Mouse (Mus musculus): ENCODE measurements around the gene Stpg3.

The Stpg3 gene

DNA sequence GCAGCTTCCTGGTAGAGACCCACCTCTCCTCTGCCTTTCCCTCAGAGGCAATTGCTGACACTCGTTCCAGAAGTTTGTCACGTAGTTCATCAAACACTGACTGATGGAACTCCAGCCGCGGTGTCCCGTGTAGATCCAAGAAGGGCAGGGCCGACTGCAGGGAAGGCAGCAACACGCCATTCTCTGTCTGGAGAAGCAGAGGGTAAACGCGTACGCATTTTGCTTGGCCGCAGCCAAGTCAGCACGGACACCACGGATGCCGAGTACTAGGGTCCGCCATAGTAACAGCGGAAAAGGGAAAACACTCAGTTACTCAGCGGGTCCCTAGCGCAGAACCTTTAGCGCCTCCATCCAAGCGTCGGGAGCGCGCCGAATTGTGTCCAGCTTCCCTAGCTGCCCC lies 3.8 kb downstream of the Stpg3 start:
- no peak for DNase-seq (ENCODE audit: low read depth in 1 of 2, low spot score in 2 of 2)

DNA sequence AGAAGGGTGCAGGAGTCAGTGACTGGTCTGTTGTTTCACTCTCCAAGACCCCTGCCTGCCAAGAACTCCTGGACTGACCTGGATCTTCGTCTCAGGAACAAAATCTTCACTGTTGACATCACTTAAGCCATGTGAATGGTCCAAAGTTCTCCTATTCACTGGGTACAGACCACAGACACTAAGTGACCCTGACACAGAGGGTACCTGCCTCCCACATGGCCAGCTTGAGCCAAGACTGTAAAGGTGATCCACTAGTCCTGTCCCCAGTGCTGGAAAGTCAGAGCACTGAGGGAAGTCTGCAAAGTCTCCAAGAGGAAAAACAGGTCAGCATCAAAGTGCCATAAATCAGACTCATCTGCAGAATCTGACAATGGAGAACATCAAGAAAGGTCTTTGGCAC lies 6.8 kb downstream of the Stpg3 start:
- no peak for DNase-seq (ENCODE audit: low read depth in 1 of 2, low spot score in 2 of 2)

DNA sequence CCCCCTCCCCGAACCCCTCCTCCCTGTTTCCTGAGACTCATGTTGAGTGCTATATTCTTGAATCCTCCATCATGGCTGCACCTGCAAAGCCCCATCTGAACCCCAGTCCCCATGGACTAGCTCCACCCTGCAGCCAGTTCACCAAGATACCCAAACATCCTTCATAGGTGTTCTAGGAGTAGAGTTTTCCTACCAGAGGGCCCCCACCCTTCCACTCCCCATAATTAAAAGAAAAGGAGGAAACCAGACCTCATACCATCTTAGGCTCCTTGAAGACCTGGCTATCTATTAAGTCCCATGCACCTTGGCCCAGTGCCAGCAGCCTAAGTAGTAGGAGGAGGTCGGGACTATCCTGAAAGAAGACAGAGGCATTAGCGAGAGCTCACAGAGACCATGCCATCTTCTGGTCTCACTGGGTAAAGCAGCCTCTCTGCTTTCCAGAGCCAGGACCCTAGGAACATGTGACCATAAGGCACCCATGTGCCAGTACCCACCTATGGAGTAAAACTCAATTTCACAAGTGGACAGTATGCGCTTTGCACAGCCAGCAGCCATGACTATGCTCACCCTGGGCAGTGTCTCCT lies 10.7 kb downstream of the Stpg3 start:
- no peak for DNase-seq (ENCODE audit: low read depth in 1 of 2, low spot score in 2 of 2)

DNA sequence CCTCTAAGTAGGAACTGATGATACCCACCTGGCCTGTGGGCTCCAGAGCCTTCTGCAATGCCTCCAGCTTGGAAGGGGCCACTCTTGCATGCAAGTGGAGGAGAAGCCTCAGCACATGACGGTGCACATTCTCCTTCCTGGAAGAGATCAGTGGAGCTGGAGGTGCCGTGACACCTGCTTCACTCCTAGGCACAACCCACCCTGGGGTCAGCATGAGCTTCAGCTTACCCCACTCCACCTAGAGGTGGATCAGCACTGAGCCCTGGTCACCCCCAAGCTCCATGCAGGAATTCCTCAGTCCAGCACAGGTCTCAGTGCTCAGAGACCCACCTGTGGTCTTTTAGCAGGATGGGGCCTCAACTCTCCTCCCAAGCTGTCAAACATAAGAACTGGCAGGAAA lies 13.8 kb downstream of the Stpg3 start:
- no peak for DNase-seq (ENCODE audit: low read depth in 1 of 2, low spot score in 2 of 2)

DNA sequence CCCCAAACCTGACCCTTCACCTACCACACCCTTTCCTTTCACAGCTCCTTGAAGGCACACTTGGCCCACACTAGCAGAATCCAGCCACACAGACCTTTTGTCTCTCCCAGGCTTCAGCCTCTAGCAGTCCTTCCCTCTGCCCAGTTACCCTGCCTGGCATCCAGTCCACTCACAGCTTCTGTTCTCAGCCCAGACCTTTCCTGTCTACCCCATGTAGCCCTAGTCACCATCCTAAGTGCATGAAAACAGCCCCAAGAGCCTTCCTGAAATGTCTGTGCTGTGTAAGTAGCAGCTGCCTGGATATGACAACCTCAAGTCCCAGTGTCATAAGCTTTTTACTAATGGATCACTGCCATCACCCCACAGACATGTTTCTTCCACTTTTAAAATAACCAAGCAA lies 16.5 kb downstream of the Stpg3 start:
- DNase-seq (ENCODE audit: low read depth in 1 of 2, low spot score in 2 of 2) = no peak

DNA sequence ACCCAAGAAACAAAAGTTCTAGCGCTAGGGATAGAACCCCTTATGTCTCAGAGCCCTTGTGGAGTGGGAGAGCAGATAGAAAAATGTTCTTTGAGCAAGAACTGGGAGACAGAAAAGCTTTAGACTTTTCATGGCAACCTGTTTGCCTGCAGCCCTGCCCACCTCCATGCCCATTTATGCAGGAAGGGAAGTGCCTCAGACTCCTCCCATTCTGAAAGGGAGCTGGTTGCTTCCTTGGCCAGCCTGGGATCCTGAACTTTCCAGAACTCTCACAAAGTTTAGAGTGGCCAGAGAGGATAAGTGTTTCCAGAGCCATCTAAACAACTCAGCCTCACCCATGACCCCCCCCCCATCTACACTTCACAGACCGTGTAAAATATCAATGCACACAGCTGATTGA lies 17.2 kb downstream of the Stpg3 start:
- DNase-seq (ENCODE audit: low read depth in 1 of 2, low spot score in 2 of 2) = no peak

DNA sequence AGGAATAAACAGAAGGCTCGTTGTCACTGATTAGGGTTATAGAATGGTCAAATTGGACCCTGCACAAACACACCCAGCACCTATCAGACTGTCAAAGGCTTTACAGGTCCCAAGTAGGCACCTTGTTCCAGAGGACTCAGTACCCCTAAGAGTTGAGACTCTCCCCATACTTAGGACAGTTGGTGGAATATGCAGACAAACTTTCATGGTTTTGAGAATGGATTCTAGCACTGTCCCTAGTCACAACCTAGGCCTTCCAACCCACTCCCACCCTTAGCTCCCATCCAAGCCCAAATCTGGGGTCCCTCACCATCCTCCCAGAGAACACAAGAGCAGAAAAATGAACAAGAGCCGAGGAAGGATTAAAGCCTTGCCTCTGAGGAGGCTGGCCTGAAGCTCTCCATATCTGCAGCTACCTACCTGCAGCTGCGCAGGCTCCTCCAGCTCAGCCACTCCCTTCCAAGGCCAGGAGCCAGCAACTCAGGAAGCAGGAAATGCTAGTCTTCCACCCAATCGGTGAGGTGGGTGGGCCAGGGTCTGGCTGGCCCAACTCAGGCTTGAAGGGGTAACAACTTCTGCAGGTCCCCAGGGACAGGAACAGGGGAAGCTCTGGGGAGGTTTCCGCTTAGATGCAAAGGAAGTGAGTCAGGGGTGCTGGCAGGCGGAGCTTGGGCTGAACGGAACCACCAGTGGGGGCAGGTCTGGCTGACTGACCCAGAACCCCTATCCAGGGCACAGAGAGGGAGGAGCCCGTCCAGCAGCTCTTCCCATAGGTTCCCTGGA lies 18.1 kb downstream of the Stpg3 start, which contains the start of gene Tor4a:
Tor4a (minus strand) TSS at position 715 of the 783 bp plus-strand sequence.
- peak in 1 of 2 experiments; percentile 49 for DNase-seq (ENCODE audit: low read depth in 1 of 2, low spot score in 2 of 2)

DNA sequence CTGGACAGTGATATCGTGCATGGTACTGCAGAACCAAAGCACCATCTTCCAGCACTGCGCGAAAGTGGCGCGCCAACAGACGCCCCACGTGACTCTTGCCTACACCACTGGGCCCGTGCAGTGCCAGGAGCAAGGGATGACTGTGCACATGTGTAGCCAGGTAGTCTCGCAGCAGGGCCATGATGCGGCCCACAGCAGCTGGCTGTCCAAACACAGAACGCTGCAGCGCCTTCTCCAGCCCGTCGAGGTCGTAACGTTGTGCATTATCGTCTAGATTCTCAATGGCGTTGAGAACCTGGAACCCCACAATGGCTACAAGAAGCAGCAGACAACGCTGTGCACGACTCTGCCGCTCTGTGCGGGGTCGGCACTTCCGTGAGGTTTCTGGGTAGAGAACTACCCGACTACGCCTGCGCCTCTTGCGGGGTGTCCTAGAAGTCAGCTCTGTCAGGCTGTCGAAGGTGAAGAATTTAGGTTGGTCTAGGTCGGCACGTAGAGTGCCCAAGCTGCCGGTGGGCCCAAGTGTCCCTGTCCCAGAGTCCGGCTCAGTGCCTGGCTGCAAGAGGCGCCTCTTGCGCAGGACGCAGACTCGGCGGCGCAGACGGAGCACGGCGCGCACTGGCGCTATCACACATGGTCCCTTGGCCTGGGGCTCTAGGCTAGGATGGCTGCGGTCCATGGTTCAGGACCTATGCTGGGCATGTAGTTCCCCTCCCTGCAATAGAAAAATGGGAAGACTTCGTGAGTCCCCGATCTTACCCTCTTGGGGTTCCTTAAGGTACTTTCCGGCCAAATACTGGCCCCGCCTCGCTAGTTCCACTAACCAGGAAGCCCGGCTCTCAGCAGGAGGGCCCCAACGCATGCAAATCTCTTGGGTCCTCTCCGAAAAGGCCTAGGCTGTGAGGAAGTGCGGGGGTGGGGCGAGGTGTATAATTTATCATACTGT lies 19.0 kb downstream of the Stpg3 start:
- DNase-seq (ENCODE audit: low read depth in 1 of 2, low spot score in 2 of 2) = peak in 1 of 2 experiments; percentile 64

DNA sequence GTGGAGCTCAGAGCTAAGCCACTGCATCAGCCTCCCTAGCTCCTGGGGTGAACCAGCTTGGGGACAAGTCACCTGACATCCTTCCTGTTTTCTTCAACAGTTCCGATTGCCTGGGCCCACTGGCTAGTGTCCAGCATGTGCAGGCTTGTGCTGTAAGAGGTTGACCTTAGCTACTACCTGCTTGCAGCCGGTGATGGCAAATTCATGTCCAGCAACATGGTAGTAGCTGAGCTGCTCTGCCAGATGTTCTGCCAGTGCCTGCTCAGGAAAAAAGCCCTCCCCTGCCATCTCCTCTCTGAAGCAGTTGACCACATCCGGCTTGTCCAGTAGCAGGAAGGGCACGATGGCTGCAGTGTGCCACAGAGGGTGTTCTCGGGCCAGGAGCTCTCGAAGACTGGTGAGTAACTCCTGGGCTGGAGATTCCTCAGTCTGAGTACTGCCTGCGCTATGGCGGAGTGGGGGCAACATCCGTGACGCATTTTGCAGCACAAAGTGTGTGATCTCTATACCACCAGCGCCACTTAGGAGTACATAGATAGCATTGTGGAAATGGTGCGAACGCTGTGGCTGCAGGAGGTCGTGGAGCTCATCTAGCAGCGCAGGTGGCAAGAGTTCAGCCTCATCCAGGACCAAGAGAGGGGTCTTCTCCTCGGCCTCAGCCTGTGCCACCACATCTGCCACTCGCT lies 19.8 kb downstream of the Stpg3 start:
- DNase-seq (ENCODE audit: low read depth in 1 of 2, low spot score in 2 of 2) = no peak

DNA sequence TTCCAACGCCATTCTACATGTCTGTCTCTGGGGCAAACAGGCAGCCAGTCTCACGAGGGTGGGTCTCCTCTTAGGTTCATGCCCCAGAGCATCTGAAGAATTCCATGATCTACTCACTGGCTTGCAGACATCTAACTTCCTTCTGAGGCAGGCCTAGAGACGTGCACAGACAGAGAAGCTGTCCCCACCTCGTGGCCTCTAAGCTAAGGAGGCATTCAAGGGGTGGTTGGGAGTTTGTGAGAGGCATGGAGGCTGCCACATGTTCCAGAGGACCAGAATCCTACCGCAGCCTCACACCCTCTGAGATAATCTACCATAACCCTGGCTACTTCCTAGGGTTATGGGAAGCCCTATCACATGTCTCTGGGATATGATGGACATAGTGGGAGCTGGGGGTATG lies 20.4 kb downstream of the Stpg3 start:
- no peak for DNase-seq (ENCODE audit: low read depth in 1 of 2, low spot score in 2 of 2)

DNA sequence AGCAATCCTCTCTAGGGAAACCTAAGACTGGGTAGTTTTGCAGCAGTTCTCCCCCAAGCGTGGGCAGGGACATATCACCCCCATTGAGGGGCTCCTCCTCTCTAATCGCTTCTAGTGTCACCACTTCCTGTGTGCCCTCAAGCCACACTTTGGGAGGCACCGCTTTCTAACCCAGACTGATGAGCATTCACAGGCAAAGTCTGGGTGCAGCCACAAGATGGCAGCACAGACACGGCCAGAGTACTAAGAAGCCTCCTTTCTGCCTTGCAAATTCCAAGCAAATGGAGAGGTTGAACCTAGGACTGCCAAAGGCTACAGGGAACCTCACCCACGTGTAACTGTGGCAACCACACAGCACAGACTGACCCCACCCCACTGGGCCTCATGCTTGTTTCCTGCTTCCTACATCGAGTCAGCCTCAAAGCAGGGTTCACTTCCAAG lies 21.1 kb downstream of the Stpg3 start:
- DNase-seq (ENCODE audit: low read depth in 1 of 2, low spot score in 2 of 2) = peak; percentile 63 to 72

DNA sequence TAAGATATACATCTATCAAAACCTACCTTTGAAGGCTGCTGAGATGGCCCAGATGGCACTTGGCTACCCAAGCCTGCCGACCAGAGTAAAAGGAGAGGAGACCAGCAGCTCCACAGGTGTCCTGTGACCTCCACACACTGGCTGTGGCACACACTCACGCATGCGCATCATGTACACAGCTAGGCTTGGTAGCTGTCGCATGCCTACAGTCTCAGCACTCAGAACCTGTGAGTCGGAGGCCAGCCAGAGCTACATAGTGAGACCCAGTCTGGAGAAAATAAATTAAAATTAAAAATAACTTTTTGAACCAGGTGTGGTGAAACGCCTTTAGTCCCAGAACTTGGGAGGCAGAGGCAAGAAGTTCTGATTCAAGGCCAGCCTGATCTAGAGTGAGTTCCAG lies 26.6 kb downstream of the Stpg3 start:
- DNase-seq (ENCODE audit: low read depth in 1 of 2, low spot score in 2 of 2) = no peak

DNA sequence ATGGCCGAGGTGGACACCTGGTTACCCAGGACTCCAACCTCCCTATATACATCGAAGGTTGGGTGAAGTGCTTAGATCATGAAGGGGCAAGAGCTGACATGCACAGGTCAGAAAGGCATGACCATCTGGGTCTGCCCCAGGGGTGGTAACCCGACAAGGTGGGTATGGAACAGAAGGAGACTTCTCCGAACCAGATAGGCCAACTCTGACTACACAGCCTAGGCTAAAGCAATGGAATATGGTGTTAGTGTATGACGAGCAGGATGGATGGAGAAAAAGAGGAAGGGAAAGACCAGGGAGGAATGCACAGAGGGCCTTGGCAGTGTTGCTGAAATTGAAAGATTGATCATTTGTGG lies 27.9 kb downstream of the Stpg3 start:
- DNase-seq (ENCODE audit: low read depth in 1 of 2, low spot score in 2 of 2) = no peak

DNA sequence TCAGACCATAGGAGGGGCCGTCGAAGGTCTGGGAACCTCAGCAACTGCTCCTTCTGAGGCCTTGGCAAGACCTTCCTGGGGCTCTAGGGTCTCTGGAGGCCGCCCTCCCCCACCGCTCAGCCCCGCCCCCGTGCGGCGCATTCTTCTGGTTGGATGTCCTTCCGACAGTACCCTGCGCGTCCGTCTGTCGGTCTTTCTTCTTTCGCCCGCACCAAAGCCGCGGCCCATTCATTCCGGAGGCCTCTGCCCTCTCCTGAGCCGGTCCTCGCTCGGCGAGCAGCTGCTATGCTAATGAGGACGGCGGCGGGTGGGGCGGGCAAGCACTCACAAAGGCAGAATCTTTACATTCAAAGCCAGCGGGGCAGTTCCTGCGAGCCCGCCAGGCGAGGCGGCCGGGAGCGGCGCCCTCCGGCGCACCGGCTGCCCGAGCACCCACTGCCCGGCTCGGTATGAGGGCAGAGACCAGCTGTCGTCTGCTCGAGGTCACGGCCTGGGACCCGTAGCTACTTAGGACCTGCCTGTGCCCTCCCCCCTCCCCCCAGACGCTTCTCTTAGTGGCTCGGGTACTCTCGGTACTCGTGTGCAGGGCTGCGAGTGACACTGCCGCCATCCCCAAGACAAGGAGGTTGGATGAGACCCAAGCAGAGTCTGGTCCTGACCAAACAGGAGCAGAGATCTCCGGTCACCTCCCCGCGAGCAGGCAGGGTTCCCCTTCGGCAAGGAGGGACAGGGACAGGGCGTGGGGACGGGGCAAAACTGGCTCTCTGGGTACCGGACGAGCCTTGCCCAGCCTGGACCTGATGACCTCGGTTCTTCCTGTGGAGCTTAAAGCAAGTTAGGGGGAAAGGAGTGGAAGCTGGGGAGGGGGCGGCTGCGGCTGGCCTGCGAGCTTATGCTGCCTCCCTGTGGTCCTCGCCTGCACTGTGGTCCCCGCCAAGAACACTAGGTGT lies 28.5 kb downstream of the Stpg3 start:
- DNase-seq (ENCODE audit: low read depth in 1 of 2, low spot score in 2 of 2) = no peak

DNA sequence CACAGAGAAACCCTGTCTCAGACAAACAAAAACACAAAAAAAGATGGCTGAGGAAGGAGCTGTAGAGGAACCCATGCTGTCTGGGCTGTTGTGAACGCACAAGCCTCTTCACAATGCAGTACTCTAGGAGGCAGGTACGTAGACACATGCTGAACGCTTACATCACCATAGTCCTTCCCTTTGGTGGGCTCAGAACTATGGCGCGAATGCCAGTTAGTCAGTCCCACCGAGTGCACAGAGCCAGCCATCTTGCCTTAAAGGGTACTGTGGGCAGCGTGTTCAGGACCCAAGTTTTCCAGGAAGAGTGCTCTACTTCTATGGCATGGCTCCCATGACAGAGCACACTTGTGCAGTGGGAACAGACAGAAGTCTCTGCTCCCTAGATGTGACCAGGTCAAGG lies 29.9 kb downstream of the Stpg3 start:
- no peak for DNase-seq (ENCODE audit: low read depth in 1 of 2, low spot score in 2 of 2)

DNA sequence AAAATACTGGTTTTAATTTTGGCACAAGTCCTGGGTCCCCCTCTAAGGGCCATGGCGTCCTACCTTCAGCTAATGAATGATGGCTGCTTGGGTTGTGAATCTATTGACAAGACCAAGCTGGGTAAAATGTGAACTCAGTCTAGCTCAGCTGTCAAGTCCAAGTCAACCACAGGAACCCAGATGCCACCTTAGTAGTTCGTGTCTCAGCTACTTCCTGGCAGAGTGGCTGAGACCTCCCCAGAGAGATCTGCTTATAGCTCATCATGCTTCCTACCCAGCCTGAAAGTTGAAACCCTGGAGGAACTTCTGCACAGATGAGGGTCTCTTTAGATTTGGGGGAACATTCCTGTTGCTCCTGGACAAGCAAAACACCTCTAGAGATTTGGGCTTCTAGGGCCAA lies 31.1 kb downstream of the Stpg3 start:
- DNase-seq (ENCODE audit: low read depth in 1 of 2, low spot score in 2 of 2) = no peak

DNA sequence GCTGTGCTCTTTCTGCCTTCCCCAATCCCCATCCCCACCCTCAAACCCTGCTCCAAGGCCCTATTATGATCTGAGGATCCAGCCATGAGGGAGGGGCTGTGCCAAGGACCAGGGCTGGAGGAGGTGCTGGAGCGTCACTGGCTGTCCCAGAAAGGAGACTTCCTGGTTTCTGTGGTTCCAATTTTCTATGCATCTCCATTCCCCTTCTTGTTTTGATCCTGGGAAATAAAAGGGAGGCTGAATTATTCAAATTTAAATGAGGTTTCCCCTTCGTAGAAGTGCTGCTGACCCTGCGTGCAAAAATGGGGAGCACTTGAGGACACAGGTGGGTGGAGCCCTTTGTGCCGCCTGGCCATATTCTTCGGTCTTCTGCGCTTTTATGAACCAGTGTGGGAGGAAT lies 31.8 kb downstream of the Stpg3 start:
- DNase-seq (ENCODE audit: low read depth in 1 of 2, low spot score in 2 of 2) = no peak

DNA sequence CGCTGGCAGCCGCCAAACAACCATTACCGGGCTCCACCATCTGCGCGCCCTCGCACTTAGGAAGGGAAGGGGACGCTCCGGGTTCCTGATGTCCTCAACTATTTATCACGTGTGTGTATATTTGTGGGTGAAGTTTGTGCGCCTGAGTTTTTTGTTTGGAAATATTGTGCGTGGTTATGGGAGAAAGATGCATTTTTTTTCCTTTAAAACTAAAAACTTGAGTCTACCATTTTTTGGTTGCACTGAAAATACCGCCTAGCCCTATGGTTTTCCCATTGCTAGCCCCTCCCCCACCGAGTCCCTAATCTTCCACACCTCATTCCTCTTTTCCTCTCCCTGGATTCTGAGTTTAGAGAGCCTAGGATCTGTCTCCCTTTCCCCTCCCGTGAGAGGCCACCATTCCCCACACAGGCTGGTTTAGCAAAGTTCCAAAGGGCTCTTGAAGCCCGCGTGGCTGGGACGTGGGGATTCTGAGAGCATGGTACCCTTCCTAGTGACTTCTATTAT lies 32.5 kb downstream of the Stpg3 start:
- no peak for DNase-seq (ENCODE audit: low read depth in 1 of 2, low spot score in 2 of 2)

DNA sequence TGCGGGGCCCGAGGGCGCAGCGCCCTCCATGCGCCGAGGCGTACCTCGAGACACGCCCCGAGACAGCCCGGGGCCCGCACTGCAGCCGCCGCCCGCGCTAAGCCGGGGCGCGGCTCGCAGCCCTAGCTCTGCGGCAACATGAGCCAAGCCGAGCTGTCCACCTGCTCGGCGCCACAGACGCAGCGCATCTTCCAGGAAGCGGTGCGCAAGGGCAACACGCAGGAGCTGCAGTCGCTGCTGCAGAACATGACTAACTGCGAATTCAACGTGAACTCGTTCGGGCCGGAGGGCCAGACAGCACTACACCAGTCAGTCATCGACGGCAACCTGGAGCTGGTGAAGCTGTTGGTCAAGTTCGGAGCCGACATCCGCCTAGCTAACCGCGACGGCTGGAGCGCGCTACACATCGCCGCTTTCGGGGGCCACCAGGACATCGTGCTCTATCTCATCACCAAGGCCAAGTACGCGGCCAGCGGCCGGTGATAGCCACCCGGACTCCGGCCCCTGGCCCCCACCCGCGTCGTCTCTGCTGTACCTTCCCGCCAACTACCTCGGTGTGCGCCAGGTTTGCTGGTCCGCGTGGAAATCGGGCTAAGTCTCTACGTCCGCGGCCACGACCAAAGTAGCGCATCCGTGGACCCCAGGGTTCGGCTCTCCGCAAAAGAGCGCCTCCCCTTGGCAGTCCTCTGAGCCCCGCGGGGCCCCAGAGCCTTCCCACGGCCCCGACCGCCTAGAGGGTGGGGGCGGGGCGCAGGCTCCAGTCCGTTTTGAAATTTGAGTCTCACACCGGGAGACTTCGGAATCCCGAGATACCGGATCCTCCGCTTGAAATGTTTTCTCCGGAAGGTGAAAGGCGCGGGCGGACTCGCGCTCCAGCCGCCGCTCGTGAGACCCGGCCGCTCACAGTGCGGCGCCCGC lies 33.2 kb downstream of the Stpg3 start:
- no peak for DNase-seq (ENCODE audit: low read depth in 1 of 2, low spot score in 2 of 2)
